Mouse (Mus musculus) erythroblast, embryonic 14.5 days (primary cell): Measurements from ENCODE around the gene Pygo2.

Source experiments
- GATA1 ChIP-seq: IDR thresholded peaks from 2 replicates; pipeline ENCODE4 v1.6.1; 2012; ENCODE audit warnings: low read length, inconsistent platforms, mixed read lengths
- TAL1 ChIP-seq: IDR thresholded peaks from 3 replicates; pipeline ENCODE4 v1.6.1; 2012; ENCODE audit warnings: low read length, inconsistent platforms, mixed read lengths

GRCm38 (mm10) chr3:89388134-89388881, 41.7 kb upstream of the Pygo2 start:
- no peak for TF ChIP-seq TAL1
- TF ChIP-seq GATA1 = no peak
